Mouse (Mus musculus): Measurements from ENCODE around the gene Mib2. TPM values are rescaled to one million over a fixed set of nuclear protein-coding genes. Genes with fewer than 3 reads are reported as not detected.
"Not testable (repeated sequence)": the region's sequence is repeated elsewhere in the genome, so short reads cannot be mapped to it uniquely, and the experiment has no call there.

Mib2 gene
- polyA plus RNA-seq, 1 experiment from 2014 or later = 21.2 TPM

- Histone ChIP-seq H3K4me3 (ENCODE audit: low read depth, low read length) (no peak overlapping the region), H3K36me3 (ENCODE audit: control insufficient read depth, insufficient read depth, low read length) (no peaks in the 10 kb centered on the region), H3K4me2 (ENCODE audit: low read depth, low read length, severe bottlenecking) (no peak overlapping the region), H3K4me1 (replicated peaks; ENCODE audit: control insufficient read depth, insufficient read depth, low read length) (0 out of 2 replicates have a peak, but pooled peaks cover 4% of the 10 kb centered on the region), H3K27me3 (ENCODE audit: control insufficient read depth, insufficient read depth, low read length) (peaks cover 7% of the 10 kb centered on the region; the same call in 1 of the 2 replicates), H3K9me3 (ENCODE audit: control insufficient read depth, low read length) (no peaks in the 10 kb centered on the region), H3K27ac (ENCODE audit: low read depth, low read length) (no peak overlapping the region), H3K9ac (ENCODE audit: low read length) (no peak overlapping the region)
- DNase-seq (ENCODE audit: low spot score) (no peak), ATAC-seq (replicated peaks; ENCODE audit: low FRiP score) (no peak)
- WGBS = 79% methylated on average over 16 of the region's 16 CpGs
Observed at GRCm38 (mm10) chr4:155696261-155697255, 27.6 kb upstream of the Mib2 start.

- 0 out of 2 replicates have a peak, but pooled peaks cover 4% of the 10 kb centered on the region for H3K4me1 ChIP-seq (replicated peaks; ENCODE audit: control insufficient read depth, insufficient read depth, low read length)
- no peaks in the 10 kb centered on the region for H3K9me3 ChIP-seq (ENCODE audit: control insufficient read depth, low read length)
- WGBS = 78% methylated on average over 4 of the region's 4 CpGs
- 0 out of 2 replicates have a peak overlapping the region, but pooled peaks have one; percentile 2 for H3K4me2 ChIP-seq (ENCODE audit: low read depth, low read length, severe bottlenecking)
- H3K27ac ChIP-seq (ENCODE audit: low read depth, low read length) = no peak overlapping the region
- no peak overlapping the region for H3K9ac ChIP-seq (ENCODE audit: low read length)
- peaks cover 7% of the 10 kb centered on the region; the same call in 1 of the 2 replicates for H3K27me3 ChIP-seq (ENCODE audit: control insufficient read depth, insufficient read depth, low read length)
- ATAC-seq (replicated peaks; ENCODE audit: low FRiP score) = no peak
- no peak for DNase-seq (ENCODE audit: low spot score)
- H3K4me3 ChIP-seq (ENCODE audit: low read depth, low read length) = no peak overlapping the region
- H3K36me3 ChIP-seq (ENCODE audit: control insufficient read depth, insufficient read depth, low read length) = no peaks in the 10 kb centered on the region
Observed at GRCm38 (mm10) chr4:155695531-155696062, 26.6 kb upstream of the Mib2 start.

- peak overlapping the region; percentile 63 for H3K4me2 ChIP-seq (ENCODE audit: low read depth, low read length, severe bottlenecking)
- H3K9me3 ChIP-seq (ENCODE audit: control insufficient read depth, low read length) = no peaks in the 10 kb centered on the region
- DNase-seq (ENCODE audit: low spot score) = peak; percentile 75
- peak overlapping the region; percentile 69 for H3K9ac ChIP-seq (ENCODE audit: low read length)
- peak overlapping the region; percentile 71 for H3K4me3 ChIP-seq (ENCODE audit: low read depth, low read length)
- peak; percentile 54 for ATAC-seq (replicated peaks; ENCODE audit: low FRiP score)
- WGBS = 1% methylated on average over 87 of the region's 92 CpGs
- H3K27me3 ChIP-seq (ENCODE audit: control insufficient read depth, insufficient read depth, low read length) = peaks cover 7% of the 10 kb centered on the region; the same call in 1 of the 2 replicates
- no peak overlapping the region for H3K27ac ChIP-seq (ENCODE audit: low read depth, low read length)
- H3K4me1 ChIP-seq (replicated peaks; ENCODE audit: control insufficient read depth, insufficient read depth, low read length) = 0 out of 2 replicates have a peak, but pooled peaks cover 4% of the 10 kb centered on the region
- H3K36me3 ChIP-seq (ENCODE audit: control insufficient read depth, insufficient read depth, low read length) = no peaks in the 10 kb centered on the region
Observed at GRCm38 (mm10) chr4:155694482-155695401, 25.7 kb upstream of the Mib2 start.

- Histone ChIP-seq H3K27me3 (ENCODE audit: control insufficient read depth, insufficient read depth, low read length) (peaks cover 7% of the 10 kb centered on the region; the same call in 1 of the 2 replicates), H3K4me2 (ENCODE audit: low read depth, low read length, severe bottlenecking) (peak within 1 kb of the TSS; percentile 63), H3K27ac (ENCODE audit: low read depth, low read length) (no peak within 1 kb of the TSS), H3K4me3 (ENCODE audit: low read depth, low read length) (peak within 1 kb of the TSS; percentile 71), H3K4me1 (replicated peaks; ENCODE audit: control insufficient read depth, insufficient read depth, low read length) (0 out of 2 replicates have a peak, but pooled peaks cover 4% of the 10 kb centered on the region), H3K9ac (ENCODE audit: low read length) (peak within 1 kb of the TSS; percentile 69), H3K36me3 (ENCODE audit: control insufficient read depth, insufficient read depth, low read length) (no peaks in the 10 kb centered on the region), H3K9me3 (ENCODE audit: control insufficient read depth, low read length) (no peaks in the 10 kb centered on the region)
- ATAC-seq (replicated peaks; ENCODE audit: low FRiP score) (peak; percentile 70), DNase-seq (ENCODE audit: low spot score) (peak; percentile 81)
- under 1% methylated on average over 46 of the region's 47 CpGs for WGBS
Observed at GRCm38 (mm10) chr4:155694111-155694481, 25.1 kb upstream of the Mib2 start, which contains the start of gene Fndc10. Gene Fndc10 (plus strand): TSS chr4:155694342.

- DNase-seq (ENCODE audit: low spot score) (no peak), ATAC-seq (replicated peaks; ENCODE audit: low FRiP score) (no peak)
- no peak overlapping the region for H3K4me3 ChIP-seq (ENCODE audit: low read depth, low read length)
- no peak overlapping the region for H3K4me2 ChIP-seq (ENCODE audit: low read depth, low read length, severe bottlenecking)
- 94% methylated on average over 3 of the region's 3 CpGs for WGBS
- peaks cover 7% of the 10 kb centered on the region; the same call in 1 of the 2 replicates for H3K27me3 ChIP-seq (ENCODE audit: control insufficient read depth, insufficient read depth, low read length)
- H3K9ac ChIP-seq (ENCODE audit: low read length) = no peak overlapping the region
- H3K27ac ChIP-seq (ENCODE audit: low read depth, low read length) = no peak overlapping the region
- 0 out of 2 replicates have a peak, but pooled peaks cover 4% of the 10 kb centered on the region for H3K4me1 ChIP-seq (replicated peaks; ENCODE audit: control insufficient read depth, insufficient read depth, low read length)
- H3K9me3 ChIP-seq (ENCODE audit: control insufficient read depth, low read length) = no peaks in the 10 kb centered on the region
- H3K36me3 ChIP-seq (ENCODE audit: control insufficient read depth, insufficient read depth, low read length) = no peaks in the 10 kb centered on the region
Observed at GRCm38 (mm10) chr4:155692421-155692820, 23.4 kb upstream of the Mib2 start.

GRCm38 (mm10) chr4:155690571-155691375 is 21.8 kb upstream of the Mib2 start:
- DNase-seq (ENCODE audit: low spot score) (no peak), ATAC-seq (replicated peaks; ENCODE audit: low FRiP score) (no peak)
- H3K4me1 ChIP-seq (replicated peaks; ENCODE audit: control insufficient read depth, insufficient read depth, low read length) = 0 out of 2 replicates have a peak, but pooled peaks cover 2% of the 10 kb centered on the region
- WGBS = 86% methylated on average over 12 of the region's 12 CpGs
- H3K27ac ChIP-seq (ENCODE audit: low read depth, low read length) = no peak overlapping the region
- no peaks in the 10 kb centered on the region for H3K9me3 ChIP-seq (ENCODE audit: control insufficient read depth, low read length)
- no peak overlapping the region for H3K4me3 ChIP-seq (ENCODE audit: low read depth, low read length)
- no peak overlapping the region for H3K4me2 ChIP-seq (ENCODE audit: low read depth, low read length, severe bottlenecking)
- peaks cover 6% of the 10 kb centered on the region; the same call in 1 of the 2 replicates for H3K27me3 ChIP-seq (ENCODE audit: control insufficient read depth, insufficient read depth, low read length)
- H3K36me3 ChIP-seq (ENCODE audit: control insufficient read depth, insufficient read depth, low read length) = no peaks in the 10 kb centered on the region
- H3K9ac ChIP-seq (ENCODE audit: low read length) = no peak overlapping the region

- ATAC-seq (replicated peaks; ENCODE audit: low FRiP score) = not testable (repeated sequence)
- 83% methylated on average over 4 of the region's 4 CpGs for WGBS
Observed at GRCm38 (mm10) chr4:155687764-155688163, 18.8 kb upstream of the Mib2 start.

More at GRCm38 (mm10) chr4:155687764-155688163, 18.8 kb upstream of the Mib2 start:
- not testable (repeated sequence) for H3K9me3 ChIP-seq (ENCODE audit: control insufficient read depth, low read length); H3K4me1 ChIP-seq (replicated peaks; ENCODE audit: control insufficient read depth, insufficient read depth, low read length); H3K9ac ChIP-seq (ENCODE audit: low read length); DNase-seq (ENCODE audit: low spot score); H3K27me3 ChIP-seq (ENCODE audit: control insufficient read depth, insufficient read depth, low read length); H3K36me3 ChIP-seq (ENCODE audit: control insufficient read depth, insufficient read depth, low read length); H3K4me2 ChIP-seq (ENCODE audit: low read depth, low read length, severe bottlenecking); H3K27ac ChIP-seq (ENCODE audit: low read depth, low read length); H3K4me3 ChIP-seq (ENCODE audit: low read depth, low read length)

Data from forebrain, embryonic 11.5 days (tissue).